Mouse (Mus musculus): ENCODE measurements around the gene Il1r1. TPM values are rescaled to one million over a fixed set of nuclear protein-coding genes. Genes with fewer than 3 reads are reported as not detected.
A peak's percentile ranks its signal among the peaks of the same experiment; 100 is the strongest.

Gene Il1r1
- total and polyA plus RNA-seq, 3 experiments, result 1.4 to 3.1 TPM; not detected in 1

DNA sequence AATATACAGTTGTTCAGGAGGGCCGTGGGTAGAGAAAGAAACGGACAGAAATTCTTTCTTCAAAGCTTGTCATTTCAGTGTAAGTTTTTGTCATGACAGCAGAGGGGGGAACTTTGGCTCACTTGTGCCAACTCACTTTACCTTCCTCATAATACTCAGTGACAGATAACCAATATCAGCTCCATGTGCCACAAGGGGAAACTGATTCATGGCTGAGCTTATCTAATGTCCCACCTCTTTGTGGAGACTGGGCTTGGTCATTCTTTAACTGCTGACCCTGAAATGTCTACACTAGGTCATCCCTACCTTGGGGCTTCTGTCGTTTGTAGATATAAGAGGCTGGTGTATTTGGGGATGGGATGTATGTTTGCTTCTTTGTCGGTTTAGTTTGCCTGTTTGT is 53.1 kb downstream of the Il1r1 start:
- no peak for TF ChIP-seq TAL1 (IDR thresholded peaks at IDR 0.05; ENCODE audit: low read length)
- TF ChIP-seq MXI1 (IDR thresholded peaks at IDR 0.05; ENCODE audit: low read depth, low read length), result no peak
- TF ChIP-seq GABPA (IDR thresholded peaks at IDR 0.05; ENCODE audit: low read depth, low read length), result no peak
- TF ChIP-seq SMC3 (IDR thresholded peaks at IDR 0.05; ENCODE audit: low read depth, low read length), result no peak
- TF ChIP-seq EP300 (IDR thresholded peaks at IDR 0.05; ENCODE audit: low read depth in 1 of 2, low read length in 2 of 2), result peak; percentile 38 to 44; a peak in 2 of 4 replicates
- TF ChIP-seq KAT2A (conservative IDR thresholded peaks at IDR 0.05; ENCODE audit: low read depth, low read length), result no peak
- TF ChIP-seq USF2 (IDR thresholded peaks at IDR 0.05; ENCODE audit: borderline replicate concordance in 1 of 2, insufficient read depth in 1 of 2, low read depth in 1 of 2, low read length in 2 of 2), result no peak
- TF ChIP-seq RCOR1 (IDR thresholded peaks at IDR 0.05; ENCODE audit: low read depth, low read length), result peak; percentile 56; the same call in 1 of the 2 replicates
- peak; percentile 49; the same call in 1 of the 2 replicates for TF ChIP-seq GATA1 (IDR thresholded peaks at IDR 0.05; ENCODE audit: low read depth, low read length)
- TF ChIP-seq TBP (IDR thresholded peaks at IDR 0.05; ENCODE audit: low read depth, low read length), result no peak
- no peak for TF ChIP-seq ZC3H11A (IDR thresholded peaks at IDR 0.05; ENCODE audit: low read depth, low read length)
- no peaks in the 10 kb centered on the region for H3K9me3 ChIP-seq (replicated peaks; ENCODE audit: insufficient read depth, low read length)

DNA sequence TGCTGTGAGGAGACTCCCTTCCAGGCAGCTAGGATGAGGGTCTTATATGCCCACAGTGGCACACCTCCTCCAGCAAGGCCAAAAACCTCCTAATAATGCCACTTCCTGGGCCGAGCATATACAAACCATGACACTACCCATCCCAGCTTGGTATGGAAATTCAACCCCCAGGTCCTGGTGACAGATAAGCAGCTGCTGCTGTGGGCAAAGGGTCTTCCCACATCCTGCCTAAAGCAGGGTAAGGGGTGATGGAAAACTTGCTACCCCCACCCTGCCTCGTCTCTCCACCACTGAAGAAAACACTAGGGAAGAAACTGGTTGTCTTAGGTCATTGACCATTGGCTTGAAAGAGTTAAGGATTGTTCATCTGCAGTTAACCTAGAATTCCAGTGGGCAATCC is 53.8 kb downstream of the Il1r1 start:
- DNase-seq (ENCODE audit: low read depth, low spot score), result no peak

More for the DNA sequence above, 53.1 kb downstream of the Il1r1 start:
- DNase-seq (ENCODE audit: low read depth, low spot score), result no peak
- Histone ChIP-seq H3K4me3 (ENCODE audit: control insufficient read depth in 1 of 2, insufficient read depth in 1 of 2, low read depth in 2 of 2, low read length in 2 of 2) (no peak overlapping the region), H3K4me1 (ENCODE audit: control insufficient read depth in 1 of 2, insufficient read depth in 2 of 2, low read length in 2 of 2) (peaks cover 0 to 9% of the 10 kb centered on the region in 2 experiments; a peak in 2 of 4 replicates), H3K36me3 (ENCODE audit: control insufficient read depth in 1 of 2, insufficient read depth in 2 of 2, low read length in 2 of 2) (peaks cover 0 to 3% of the 10 kb centered on the region in 2 experiments; a peak in 2 of 4 replicates), H3K27me3 (ENCODE audit: control insufficient read depth in 1 of 2, insufficient read depth in 2 of 2, low read length in 2 of 2) (no peaks in the 10 kb centered on the region), H3K79me2 (ENCODE audit: control insufficient read depth, insufficient read depth, low read length, poor library complexity) (no peaks in the 10 kb centered on the region), H3K9ac (ENCODE audit: control insufficient read depth, low read depth, low read length, poor library complexity, severe bottlenecking) (no peak overlapping the region), H3K27ac (ENCODE audit: control insufficient read depth, low read depth, low read length) (no peak overlapping the region)

More for the DNA sequence above, 53.8 kb downstream of the Il1r1 start:
- no peaks in the 10 kb centered on the region for H3K27me3 ChIP-seq (ENCODE audit: control insufficient read depth in 1 of 2, insufficient read depth in 2 of 2, low read length in 2 of 2)
- TF ChIP-seq MAZ (IDR thresholded peaks at IDR 0.05; ENCODE audit: low read depth, low read length), result no peak
- no peak for TF ChIP-seq SIN3A (IDR thresholded peaks at IDR 0.05; ENCODE audit: low read length)
- TF ChIP-seq TAL1 (IDR thresholded peaks at IDR 0.05; ENCODE audit: low read length), result no peak
- TF ChIP-seq JUND (IDR thresholded peaks at IDR 0.05; ENCODE audit: low read depth, low read length), result no peak
- TF ChIP-seq ZC3H11A (IDR thresholded peaks at IDR 0.05; ENCODE audit: low read depth, low read length), result no peak
- no peak for TF ChIP-seq RAD21 (IDR thresholded peaks at IDR 0.05; ENCODE audit: low read depth, low read length)
- no peak for TF ChIP-seq MEF2A (IDR thresholded peaks at IDR 0.05; ENCODE audit: extremely low read depth, insufficient replicate concordance, low read depth, low read length, poor library complexity, severe bottlenecking)
- no peak for TF ChIP-seq KAT2A (conservative IDR thresholded peaks at IDR 0.05; ENCODE audit: low read depth, low read length)
- no peak for TF ChIP-seq USF1 (IDR thresholded peaks at IDR 0.05; ENCODE audit: low read depth, low read length)
- no peak for TF ChIP-seq EP300 (IDR thresholded peaks at IDR 0.05; ENCODE audit: low read depth in 1 of 2, low read length in 2 of 2)
- TF ChIP-seq CHD2 (IDR thresholded peaks at IDR 0.05; ENCODE audit: low read length), result no peak
- no peak for TF ChIP-seq TCF12 (IDR thresholded peaks at IDR 0.05; ENCODE audit: low read depth, low read length)
- TF ChIP-seq NRF1 (IDR thresholded peaks at IDR 0.05; ENCODE audit: insufficient read depth, low read depth, low read length, poor library complexity, severe bottlenecking), result no peak
- TF ChIP-seq POLR2AphosphoS2 (IDR thresholded peaks at IDR 0.05; ENCODE audit: low read length), result no peak
- TF ChIP-seq BHLHE40 (IDR thresholded peaks at IDR 0.05; ENCODE audit: borderline replicate concordance, low read depth, low read length), result no peak
- H3K79me2 ChIP-seq (ENCODE audit: control insufficient read depth, insufficient read depth, low read length, poor library complexity), result no peaks in the 10 kb centered on the region
- no peak overlapping the region for H3K4me3 ChIP-seq (ENCODE audit: control insufficient read depth in 1 of 2, insufficient read depth in 1 of 2, low read depth in 2 of 2, low read length in 2 of 2)
- no peaks in the 10 kb centered on the region for H3K9me3 ChIP-seq (replicated peaks; ENCODE audit: insufficient read depth, low read length)
- peaks cover 0 to 9% of the 10 kb centered on the region in 2 experiments; a peak in 2 of 4 replicates for H3K4me1 ChIP-seq (ENCODE audit: control insufficient read depth in 1 of 2, insufficient read depth in 2 of 2, low read length in 2 of 2)
- H3K9ac ChIP-seq (ENCODE audit: control insufficient read depth, low read depth, low read length, poor library complexity, severe bottlenecking), result no peak overlapping the region
- H3K36me3 ChIP-seq (ENCODE audit: control insufficient read depth in 1 of 2, insufficient read depth in 2 of 2, low read length in 2 of 2), result peaks cover 0 to 3% of the 10 kb centered on the region in 2 experiments; a peak in 2 of 4 replicates
- H3K27ac ChIP-seq (ENCODE audit: control insufficient read depth, low read depth, low read length), result no peak overlapping the region

Data from MEL (cell line).